Mouse (Mus musculus) hindbrain, embryonic 12.5 days (tissue): Measurements from ENCODE around the gene Mknk2. TPM values are rescaled to one million over a fixed set of nuclear protein-coding genes. Genes with fewer than 3 reads are reported as not detected.

Experiments used
- ATAC-seq: fragments of 200-750 bp; cut with Nextera tagmentation; 2 replicates; pipeline ENCODE4 v1.8.0; 2017; ENCODE audit warnings: moderate TSS enrichment; ENCODE audit not compliant: low FRiP score
- H3K27ac ChIP-seq: fragments of 300-500 bp; sonication (generic); 2 replicates; pipeline ENCODE4 v1.5.1; 2016; ENCODE audit warnings: mild to moderate bottlenecking
- H3K27me3 ChIP-seq: fragments of 300-500 bp; sonication (generic); 2 replicates; pipeline ENCODE4 v1.6.1; 2016; ENCODE audit warnings: mild to moderate bottlenecking
- H3K36me3 ChIP-seq: fragments of 300-500 bp; sonication (generic); 2 replicates; pipeline ENCODE4 v1.6.1; 2016; ENCODE audit warnings: mild to moderate bottlenecking
- H3K4me1 ChIP-seq: fragments of 300-500 bp; sonication (generic); 2 replicates; pipeline ENCODE4 v1.6.1; 2016
- H3K4me2 ChIP-seq: fragments of 300-500 bp; sonication (generic); replicated peaks from 2 replicates; pipeline ENCODE4 v1.6.1; 2016; ENCODE audit warnings: mild to moderate bottlenecking
- H3K4me3 ChIP-seq: fragments of 300-500 bp; sonication (generic); 2 replicates; pipeline ENCODE4 v1.5.1; 2016; ENCODE audit warnings: mild to moderate bottlenecking
- H3K9ac ChIP-seq: fragments of 300-500 bp; sonication (generic); 2 replicates; pipeline ENCODE4 v1.6.1; 2016; ENCODE audit warnings: mild to moderate bottlenecking, moderate library complexity
- H3K9me3 ChIP-seq: fragments of 300-500 bp; sonication (generic); replicated peaks from 2 replicates; pipeline ENCODE4 v1.6.1; 2016; ENCODE audit warnings: mild to moderate bottlenecking
- WGBS: fragments of 180-500 bp; shearing (Covaris S2); methylation state at CpG from one replicate; pipeline ENCODE4 v1.1.7; 2016; 5-methylcytosine and 5-hydroxymethylcytosine counted together
- polyA plus RNA-seq: library from polyadenylated mRNA; unstranded; fragments of >200 nt; fragmentation: Nextera tagmentation; extraction: Ambion mirVana; gene quantifications from 2 replicates; pipeline ENCODE4 v1.2.1, GENCODE M21; 2016

Mknk2 gene
- polyA plus RNA-seq, 1 experiment from 2014 or later: 90.3 TPM

DNA sequence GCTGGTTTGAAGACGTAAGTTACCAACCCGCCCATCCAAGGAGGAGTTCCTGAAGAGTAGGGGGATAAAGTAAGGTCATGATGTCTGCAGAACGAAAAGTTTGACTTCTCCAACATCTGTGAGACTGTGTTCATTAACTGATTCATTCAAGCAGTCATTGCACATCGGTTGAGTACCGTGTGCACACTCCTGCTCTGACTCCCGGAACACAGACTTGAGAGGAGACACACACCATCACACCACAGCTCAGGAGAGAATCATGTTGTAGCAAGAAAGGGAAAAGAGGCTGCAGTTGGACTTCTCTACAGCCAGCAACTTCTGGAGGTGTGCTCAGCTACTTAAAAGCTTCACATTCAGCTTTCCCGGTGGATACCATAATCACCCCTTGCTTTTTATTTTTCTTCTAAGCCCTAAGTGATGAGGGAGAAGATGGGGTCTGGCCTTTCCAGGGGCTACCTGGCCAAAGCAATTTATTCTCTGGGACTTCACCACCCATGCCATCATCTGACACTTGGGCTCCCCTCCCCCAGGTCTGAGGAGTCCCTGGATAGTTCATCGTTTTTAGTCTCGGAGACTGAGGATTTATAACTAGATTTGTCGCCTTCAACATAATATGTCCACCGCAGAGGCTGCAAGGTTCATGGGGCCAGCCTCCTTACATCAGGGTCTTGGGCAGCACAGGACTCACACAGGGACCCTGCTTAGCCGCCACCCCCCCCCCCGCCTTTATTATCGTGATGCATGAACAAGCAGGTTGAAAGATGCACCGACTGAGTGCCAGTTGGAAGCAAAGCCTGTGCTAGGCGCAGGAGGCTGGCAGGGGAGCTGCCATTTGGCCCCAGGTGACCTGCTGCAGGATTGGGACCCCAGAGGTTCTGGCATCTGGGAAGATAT lies 56.9 kb downstream of the Mknk2 start:
- H3K9ac ChIP-seq: peak overlapping the region; percentile 70
- peak overlapping the region; percentile 85 for H3K4me3 ChIP-seq
- 55% methylated on average over 16 of the region's 16 CpGs for WGBS
- H3K36me3 ChIP-seq: peaks cover 6% of the 10 kb centered on the region
- peak overlapping the region; percentile 96 for H3K27ac ChIP-seq
- peak overlapping the region; percentile 59 for H3K4me2 ChIP-seq
- no peak for ATAC-seq
- no peaks in the 10 kb centered on the region for H3K9me3 ChIP-seq
- peaks cover 33% of the 10 kb centered on the region for H3K4me1 ChIP-seq
- no peaks in the 10 kb centered on the region for H3K27me3 ChIP-seq

DNA sequence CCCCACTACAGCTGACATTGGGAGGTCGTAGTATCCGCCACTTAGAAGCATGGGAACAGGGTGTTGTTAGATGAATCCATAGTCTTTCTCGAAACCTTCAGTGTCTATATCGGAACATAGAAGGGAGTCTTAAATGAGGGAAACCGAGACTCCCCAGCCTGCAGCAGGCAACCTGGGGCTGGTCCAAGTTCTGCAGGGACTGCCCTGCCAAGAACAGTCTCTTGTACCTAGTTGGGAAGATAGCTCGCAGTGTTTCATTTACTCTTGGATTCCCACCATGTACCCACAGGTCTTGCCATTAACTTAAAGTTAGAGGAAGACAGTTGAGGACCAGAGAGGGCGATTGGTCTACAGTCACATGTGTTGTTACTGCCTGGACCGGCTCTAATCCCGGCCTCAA lies 57.5 kb downstream of the Mknk2 start:
- ATAC-seq: no peak
- no peaks in the 10 kb centered on the region for H3K9me3 ChIP-seq
- H3K4me3 ChIP-seq: no peak overlapping the region
- H3K4me1 ChIP-seq: peaks cover 29% of the 10 kb centered on the region
- H3K36me3 ChIP-seq: peaks cover 12% of the 10 kb centered on the region
- no peak overlapping the region for H3K27ac ChIP-seq
- H3K9ac ChIP-seq: no peak overlapping the region
- no peak overlapping the region for H3K4me2 ChIP-seq
- WGBS: 88% methylated on average over 9 of the region's 9 CpGs
- no peaks in the 10 kb centered on the region for H3K27me3 ChIP-seq

DNA sequence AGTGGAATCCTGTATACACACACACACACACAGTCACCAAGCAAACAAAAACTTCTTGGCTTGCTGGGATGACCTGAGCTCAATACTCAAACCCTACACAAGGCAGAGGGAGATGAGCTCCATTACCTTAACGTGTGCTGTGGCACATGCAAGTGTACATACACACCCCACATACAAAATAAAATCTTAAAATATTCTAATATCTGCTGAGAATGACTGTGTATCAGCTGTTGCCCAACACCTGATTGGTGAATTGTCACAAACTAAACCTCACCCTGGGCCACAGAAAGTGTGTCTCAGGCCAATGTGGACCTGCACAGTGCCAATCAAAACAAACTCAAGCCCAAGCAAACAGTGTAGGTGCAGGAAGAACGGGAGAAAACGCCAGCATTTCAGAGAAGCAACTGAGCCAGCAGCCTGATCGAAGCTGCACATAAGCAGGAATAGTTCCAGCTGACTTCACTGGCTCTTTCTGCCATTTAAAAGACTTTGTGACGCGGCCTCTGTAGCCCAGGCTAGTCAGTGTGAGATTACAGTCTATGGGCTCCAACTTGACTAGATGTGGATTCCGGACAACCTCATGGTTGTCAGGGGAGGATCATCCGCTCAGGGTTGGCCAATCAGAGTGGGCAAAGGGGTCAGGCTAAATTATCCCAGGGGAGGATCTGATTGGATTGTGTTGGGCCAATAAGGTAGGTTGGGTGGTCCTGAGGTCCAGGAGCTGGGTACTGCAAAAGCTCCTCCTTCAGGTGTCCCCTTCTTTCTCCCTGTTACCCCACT lies 58.3 kb downstream of the Mknk2 start:
- H3K4me1 ChIP-seq: peaks cover 24% of the 10 kb centered on the region
- no peak overlapping the region for H3K9ac ChIP-seq
- H3K27me3 ChIP-seq: no peaks in the 10 kb centered on the region
- H3K9me3 ChIP-seq: no peaks in the 10 kb centered on the region
- no peak for ATAC-seq
- H3K4me3 ChIP-seq: no peak overlapping the region
- H3K4me2 ChIP-seq: no peak overlapping the region
- H3K36me3 ChIP-seq: peaks cover 19% of the 10 kb centered on the region
- WGBS: 31% methylated on average over 8 of the region's 8 CpGs
- no peak overlapping the region for H3K27ac ChIP-seq

DNA sequence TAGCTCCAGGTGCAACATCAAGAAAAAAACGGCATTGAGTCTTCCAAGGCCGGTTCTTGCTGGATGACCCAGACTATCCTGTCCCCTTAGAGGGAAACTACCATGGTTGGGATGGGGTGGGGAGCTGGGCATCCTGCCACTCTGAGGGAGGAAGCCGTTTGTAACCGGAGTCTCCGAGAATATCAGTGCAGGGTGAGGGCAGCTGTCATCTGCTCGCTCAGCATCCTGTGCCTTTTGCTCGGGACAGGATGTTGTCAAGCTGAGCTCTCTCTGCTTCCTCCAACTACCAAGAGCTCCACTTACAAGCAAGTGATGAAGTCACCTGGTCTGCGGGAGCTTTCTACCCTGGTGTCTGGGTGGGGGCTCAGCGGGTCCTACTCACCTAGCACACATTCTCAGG lies 59.7 kb downstream of the Mknk2 start:
- H3K4me2 ChIP-seq: no peak overlapping the region
- ATAC-seq: no peak
- H3K9me3 ChIP-seq: no peaks in the 10 kb centered on the region
- no peaks in the 10 kb centered on the region for H3K27me3 ChIP-seq
- no peak overlapping the region for H3K9ac ChIP-seq
- 80% methylated on average over 9 of the region's 9 CpGs for WGBS
- no peak overlapping the region for H3K27ac ChIP-seq
- no peak overlapping the region for H3K4me3 ChIP-seq
- H3K4me1 ChIP-seq: peaks cover 9% of the 10 kb centered on the region
- peaks cover 33% of the 10 kb centered on the region for H3K36me3 ChIP-seq

Other genes with a start within 250 kb of the Mknk2 start
- 176 and 178 TPM in 2 replicates for gene Tcf3, start 244.5 kb downstream of the Mknk2 start, polyA plus RNA-seq
- gene Onecut3, start 183.3 kb downstream of the Mknk2 start, polyA plus RNA-seq: 1.7 and 2.3 TPM in 2 replicates
- 0.93 and 1.1 TPM in 2 replicates for gene Atp8b3, start 139.0 kb downstream of the Mknk2 start, polyA plus RNA-seq
- gene Rexo1, start 116.6 kb downstream of the Mknk2 start, polyA plus RNA-seq: 33.1 and 33.8 TPM in 2 replicates
- 7.1 and 8.1 TPM in 2 replicates for gene Klf16, start 100.8 kb downstream of the Mknk2 start, polyA plus RNA-seq
- gene Abhd17a, start 87.8 kb downstream of the Mknk2 start, polyA plus RNA-seq: 112 and 118 TPM in 2 replicates
- 60.3 and 69.4 TPM in 2 replicates for gene Scamp4, start 75.2 kb downstream of the Mknk2 start, polyA plus RNA-seq
- 4.8 and 5.5 TPM in 2 replicates for gene Adat3, start 75.2 kb downstream of the Mknk2 start, polyA plus RNA-seq
- 5.2 and 5.3 TPM in 2 replicates for gene Gm49322, start 72.1 kb downstream of the Mknk2 start, polyA plus RNA-seq
- gene Csnk1g2, start 55.3 kb downstream of the Mknk2 start, polyA plus RNA-seq: 190 and 192 TPM in 2 replicates
- 87.8 and 96.4 TPM in 2 replicates for gene Btbd2, start 21.0 kb downstream of the Mknk2 start, polyA plus RNA-seq
- 56.5 and 62.9 TPM in 2 replicates for gene Mob3a, start 23.9 kb upstream of the Mknk2 start, polyA plus RNA-seq
- gene Izumo4, start 24.1 kb upstream of the Mknk2 start, polyA plus RNA-seq: 27.1 and 30.5 TPM in 2 replicates
- 101 TPM in 2 replicates for gene Ap3d1, start 64.2 kb upstream of the Mknk2 start, polyA plus RNA-seq
- 25.9 and 27.4 TPM in 2 replicates for gene Dot1l, start 77.1 kb upstream of the Mknk2 start, polyA plus RNA-seq
- 65.3 and 71.8 TPM in 2 replicates for gene Sf3a2, start 120.1 kb upstream of the Mknk2 start, polyA plus RNA-seq
- 139 TPM in 2 replicates for gene Plekhj1, start 120.5 kb upstream of the Mknk2 start, polyA plus RNA-seq
- gene Amh, start 127.1 kb upstream of the Mknk2 start, polyA plus RNA-seq: not detected in 2 replicates
- 0.83 and 1.7 TPM in 2 replicates for gene Jsrp1, start 135.4 kb upstream of the Mknk2 start, polyA plus RNA-seq
- gene Oaz1, start 148.5 kb upstream of the Mknk2 start, polyA plus RNA-seq: 1,255 and 1,389 TPM in 2 replicates
- gene Lingo3, start 165.9 kb upstream of the Mknk2 start, polyA plus RNA-seq: 0.74 and 0.94 TPM in 2 replicates
- gene Lsm7, start 177.1 kb upstream of the Mknk2 start, polyA plus RNA-seq: 214 and 250 TPM in 2 replicates
- gene Sppl2b, start 177.2 kb upstream of the Mknk2 start, polyA plus RNA-seq: 56.6 and 58.8 TPM in 2 replicates
- 0.08 TPM in 2 replicates for gene Tmprss9, start 193.7 kb upstream of the Mknk2 start, polyA plus RNA-seq
- 271 and 305 TPM in 2 replicates for gene Timm13, start 222.9 kb upstream of the Mknk2 start, polyA plus RNA-seq
- gene Lmnb2, start 240.1 kb upstream of the Mknk2 start, polyA plus RNA-seq: 56.8 and 57.9 TPM in 2 replicates